Mouse (Mus musculus) gastrocnemius, postnatal 25 days (tissue): ENCODE measurements around the gene Shroom4. TPM values are rescaled to one million over a fixed set of nuclear protein-coding genes. Genes with fewer than 3 reads are reported as not detected.

Experiments used
- DNase-seq: peaks from one replicate; pipeline ENCODE4 v3.0.0; 2022
- total RNA-seq, 2 experiments: library from RNA; stranded (reverse); gene quantifications; 1 replicate in 1 of 2; 2 replicates in 1 of 2; pipeline ENCODE4 v1.2.3; 2021

Gene Shroom4
- total RNA-seq, 2 experiments from 2014 or later = 4.6 to 5.3 TPM

- DNase-seq = no peak
These were observed 95.8 kb downstream of the Shroom4 start for GRCm38 (mm10) chrX:6495456-6495855.

- DNase-seq = no peak
These were observed 96.7 kb downstream of the Shroom4 start for GRCm38 (mm10) chrX:6496374-6496773.

- no peak for DNase-seq
These were observed 102.2 kb downstream of the Shroom4 start for GRCm38 (mm10) chrX:6501850-6502249.

GRCm38 (mm10) chrX:6517217-6517616 is 117.6 kb downstream of the Shroom4 start:
- DNase-seq = no peak

- DNase-seq = no peak
These were observed 118.8 kb downstream of the Shroom4 start for GRCm38 (mm10) chrX:6518421-6518820.

GRCm38 (mm10) chrX:6522935-6523334 is 123.3 kb downstream of the Shroom4 start:
- DNase-seq = no peak

- DNase-seq = no peak
These were observed 137.0 kb downstream of the Shroom4 start for GRCm38 (mm10) chrX:6536636-6537035.

GRCm38 (mm10) chrX:6537689-6538088 is 138.0 kb downstream of the Shroom4 start:
- no peak for DNase-seq

GRCm38 (mm10) chrX:6565066-6565465 is 165.4 kb downstream of the Shroom4 start:
- DNase-seq = no peak

GRCm38 (mm10) chrX:6574511-6574910 is 174.9 kb downstream of the Shroom4 start:
- DNase-seq = no peak

GRCm38 (mm10) chrX:6577001-6577400 is 177.3 kb downstream of the Shroom4 start:
- DNase-seq = peak; percentile 23

- DNase-seq = peak; percentile 9
These were observed 181.0 kb downstream of the Shroom4 start for GRCm38 (mm10) chrX:6580671-6581070.

GRCm38 (mm10) chrX:6581181-6581580 is 181.5 kb downstream of the Shroom4 start:
- DNase-seq = no peak

GRCm38 (mm10) chrX:6582646-6583045 is 183.0 kb downstream of the Shroom4 start:
- no peak for DNase-seq

GRCm38 (mm10) chrX:6594183-6594582 is 194.5 kb downstream of the Shroom4 start:
- no peak for DNase-seq

- DNase-seq = no peak
These were observed 254.4 kb downstream of the Shroom4 start for GRCm38 (mm10) chrX:6654024-6654423.

- DNase-seq = no peak
These were observed 259.2 kb downstream of the Shroom4 start for GRCm38 (mm10) chrX:6658820-6659324.

Other genes starting within 250 kb of the Shroom4 start
- gene Nudt10, start 226.8 kb upstream of the Shroom4 start, total RNA-seq = under 1 TPM; 0.48 to 0.95 TPM
- gene Bmp15, start 79.1 kb upstream of the Shroom4 start, total RNA-seq = not detected